Mouse (Mus musculus): ENCODE results near the gene Gstt2. TPM values are rescaled to one million over a fixed set of nuclear protein-coding genes. Genes with fewer than 3 reads are reported as not detected.
A peak's percentile ranks its signal among the peaks of the same experiment; 100 is the strongest.

Gene Gstt2
- polyA plus RNA-seq, 1 experiment, result 0.49 TPM

- Histone ChIP-seq H3K36me3 (ENCODE audit: control insufficient read depth, insufficient read depth) (no peaks in the 10 kb centered on the region), H3ac (ENCODE audit: control insufficient read depth, insufficient read length, low read depth) (no peak overlapping the region), H3K4me3 (ENCODE audit: insufficient read depth, poor library complexity, severe bottlenecking) (no peak overlapping the region), H3K79me3 (ENCODE audit: low read depth) (no peaks in the 10 kb centered on the region), H3K27me3 (ENCODE audit: control insufficient read depth, insufficient read depth, insufficient read length) (no peaks in the 10 kb centered on the region), H3K79me2 (ENCODE audit: control insufficient read depth, insufficient read depth) (no peaks in the 10 kb centered on the region)
- TF ChIP-seq FOSL1 (IDR thresholded peaks at IDR 0.05; ENCODE audit: insufficient read depth, low read length, poor library complexity, severe bottlenecking), result no peak
- TF ChIP-seq USF1 (IDR thresholded peaks at IDR 0.05; ENCODE audit: low read depth), result peak; percentile 12
- no peak for TF ChIP-seq MAX (IDR thresholded peaks at IDR 0.05)
Measured at GRCm38 (mm10) chr10:75835307-75835706, 1.9 kb downstream of the Gstt2 start.

GRCm38 (mm10) chr10:75834721-75835120, 2.5 kb downstream of the Gstt2 start:
- H3K79me2 ChIP-seq (ENCODE audit: control insufficient read depth, insufficient read depth), result no peaks in the 10 kb centered on the region
- TF ChIP-seq CTCF (IDR thresholded peaks at IDR 0.05; ENCODE audit: control insufficient read depth, insufficient read depth, insufficient read length) (no peak), CEBPB (IDR thresholded peaks at IDR 0.05; ENCODE audit: low read depth) (no peak), USF1 (IDR thresholded peaks at IDR 0.05; ENCODE audit: low read depth) (no peak), MAX (IDR thresholded peaks at IDR 0.05) (no peak), MYOG (IDR thresholded peaks at IDR 0.05; ENCODE audit: control insufficient read depth, extremely low read depth, insufficient read length) (no peak), FOSL1 (IDR thresholded peaks at IDR 0.05; ENCODE audit: insufficient read depth, low read length, poor library complexity, severe bottlenecking) (no peak), MYOD1 (IDR thresholded peaks at IDR 0.05; ENCODE audit: control insufficient read depth, insufficient read length, low read depth) (no peak)
- H3K36me3 ChIP-seq (ENCODE audit: control insufficient read depth, insufficient read depth), result no peaks in the 10 kb centered on the region
- no peak overlapping the region for H3K4me3 ChIP-seq (ENCODE audit: insufficient read depth, poor library complexity, severe bottlenecking)
- no peaks in the 10 kb centered on the region for H3K79me3 ChIP-seq (ENCODE audit: low read depth)
- no peaks in the 10 kb centered on the region for H3K27me3 ChIP-seq (ENCODE audit: control insufficient read depth, insufficient read depth, insufficient read length)
- no peak overlapping the region for H3ac ChIP-seq (ENCODE audit: control insufficient read depth, insufficient read length, low read depth)

GRCm38 (mm10) chr10:75834250-75834649, 3.0 kb downstream of the Gstt2 start:
- Histone ChIP-seq H3ac (ENCODE audit: control insufficient read depth, insufficient read length, low read depth) (no peak overlapping the region), H3K27me3 (ENCODE audit: control insufficient read depth, insufficient read depth, insufficient read length) (no peaks in the 10 kb centered on the region), H3K79me3 (ENCODE audit: low read depth) (no peaks in the 10 kb centered on the region), H3K79me2 (ENCODE audit: control insufficient read depth, insufficient read depth) (no peaks in the 10 kb centered on the region), H3K4me3 (ENCODE audit: insufficient read depth, poor library complexity, severe bottlenecking) (no peak overlapping the region), H3K36me3 (ENCODE audit: control insufficient read depth, insufficient read depth) (no peaks in the 10 kb centered on the region)
- no peak for TF ChIP-seq USF1 (IDR thresholded peaks at IDR 0.05; ENCODE audit: low read depth)
- TF ChIP-seq MAX (IDR thresholded peaks at IDR 0.05), result no peak
- no peak for TF ChIP-seq CTCF (IDR thresholded peaks at IDR 0.05; ENCODE audit: control insufficient read depth, insufficient read depth, insufficient read length)
- TF ChIP-seq FOSL1 (IDR thresholded peaks at IDR 0.05; ENCODE audit: insufficient read depth, low read length, poor library complexity, severe bottlenecking), result no peak
- no peak for TF ChIP-seq MYOG (IDR thresholded peaks at IDR 0.05; ENCODE audit: control insufficient read depth, extremely low read depth, insufficient read length)
- TF ChIP-seq MYOD1 (IDR thresholded peaks at IDR 0.05; ENCODE audit: control insufficient read depth, insufficient read length, low read depth), result no peak
- TF ChIP-seq CEBPB (IDR thresholded peaks at IDR 0.05; ENCODE audit: low read depth), result no peak

- TF ChIP-seq CTCF (IDR thresholded peaks at IDR 0.05; ENCODE audit: control insufficient read depth, insufficient read depth, insufficient read length) (no peak), MYOG (IDR thresholded peaks at IDR 0.05; ENCODE audit: control insufficient read depth, extremely low read depth, insufficient read length) (no peak), CEBPB (IDR thresholded peaks at IDR 0.05; ENCODE audit: low read depth) (no peak), FOSL1 (IDR thresholded peaks at IDR 0.05; ENCODE audit: insufficient read depth, low read length, poor library complexity, severe bottlenecking) (no peak), USF1 (IDR thresholded peaks at IDR 0.05; ENCODE audit: low read depth) (no peak), MAX (IDR thresholded peaks at IDR 0.05) (no peak), MYOD1 (IDR thresholded peaks at IDR 0.05; ENCODE audit: control insufficient read depth, insufficient read length, low read depth) (no peak)
- no peaks in the 10 kb centered on the region for H3K79me3 ChIP-seq (ENCODE audit: low read depth)
- H3K79me2 ChIP-seq (ENCODE audit: control insufficient read depth, insufficient read depth), result no peaks in the 10 kb centered on the region
- no peaks in the 10 kb centered on the region for H3K36me3 ChIP-seq (ENCODE audit: control insufficient read depth, insufficient read depth)
- H3K27me3 ChIP-seq (ENCODE audit: control insufficient read depth, insufficient read depth, insufficient read length), result no peaks in the 10 kb centered on the region
- no peak overlapping the region for H3K4me3 ChIP-seq (ENCODE audit: insufficient read depth, poor library complexity, severe bottlenecking)
- H3ac ChIP-seq (ENCODE audit: control insufficient read depth, insufficient read length, low read depth), result no peak overlapping the region
Measured at GRCm38 (mm10) chr10:75833456-75834080, 3.7 kb downstream of the Gstt2 start.

- Histone ChIP-seq H3ac (ENCODE audit: control insufficient read depth, insufficient read length, low read depth) (no peak overlapping the region), H3K27me3 (ENCODE audit: control insufficient read depth, insufficient read depth, insufficient read length) (no peaks in the 10 kb centered on the region), H3K4me3 (ENCODE audit: insufficient read depth, poor library complexity, severe bottlenecking) (no peak overlapping the region), H3K79me3 (ENCODE audit: low read depth) (no peaks in the 10 kb centered on the region), H3K79me2 (ENCODE audit: control insufficient read depth, insufficient read depth) (no peaks in the 10 kb centered on the region), H3K36me3 (ENCODE audit: control insufficient read depth, insufficient read depth) (no peaks in the 10 kb centered on the region)
- TF ChIP-seq CTCF (IDR thresholded peaks at IDR 0.05; ENCODE audit: control insufficient read depth, insufficient read depth, insufficient read length) (peak; percentile 80), FOSL1 (IDR thresholded peaks at IDR 0.05; ENCODE audit: insufficient read depth, low read length, poor library complexity, severe bottlenecking) (no peak)
Measured at GRCm38 (mm10) chr10:75832272-75832895, 4.8 kb downstream of the Gstt2 start.

GRCm38 (mm10) chr10:75830275-75830670, 7.0 kb downstream of the Gstt2 start:
- Histone ChIP-seq H3K79me2 (ENCODE audit: control insufficient read depth, insufficient read depth) (no peaks in the 10 kb centered on the region), H3K27me3 (ENCODE audit: control insufficient read depth, insufficient read depth, insufficient read length) (no peaks in the 10 kb centered on the region), H3K4me3 (ENCODE audit: insufficient read depth, poor library complexity, severe bottlenecking) (no peak overlapping the region), H3ac (ENCODE audit: control insufficient read depth, insufficient read length, low read depth) (no peak overlapping the region), H3K79me3 (ENCODE audit: low read depth) (no peaks in the 10 kb centered on the region), H3K36me3 (ENCODE audit: control insufficient read depth, insufficient read depth) (no peaks in the 10 kb centered on the region)
- TF ChIP-seq USF1 (IDR thresholded peaks at IDR 0.05; ENCODE audit: low read depth) (no peak), CEBPB (IDR thresholded peaks at IDR 0.05; ENCODE audit: low read depth) (peak; percentile 14)
